Mouse (Mus musculus): Measurements from ENCODE around the gene Xrcc1.

DNA sequence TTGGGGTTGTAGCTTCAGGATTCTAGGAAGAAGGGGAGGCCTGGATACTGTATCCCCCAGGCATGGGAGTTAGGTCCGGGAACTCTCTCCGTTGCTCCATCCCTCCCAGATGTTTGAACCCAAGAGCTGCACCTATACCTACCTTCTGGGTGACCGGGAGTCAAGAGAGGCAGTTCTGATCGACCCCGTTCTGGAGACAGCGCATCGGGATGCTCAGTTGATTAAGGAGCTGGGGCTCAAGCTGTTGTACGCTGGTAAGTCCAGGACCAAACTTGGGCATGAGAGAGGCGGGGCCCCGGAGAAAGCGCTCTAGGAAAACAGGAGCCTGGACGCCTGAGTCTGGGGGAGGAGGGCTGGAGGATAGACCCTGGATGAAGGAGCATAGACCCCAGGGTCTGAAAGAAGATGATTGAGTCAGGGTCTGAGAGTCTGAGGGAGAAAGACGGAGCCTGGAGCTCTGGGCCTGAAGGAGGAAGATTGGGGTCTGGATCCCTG lies 48.3 kb downstream of the Xrcc1 start:
- TF ChIP-seq GATA1 (IDR thresholded peaks at IDR 0.05; ENCODE audit: borderline replicate concordance, low read length) (no peak), FLI1 (IDR thresholded peaks at IDR 0.05; ENCODE audit: low read length) (no peak)
